Mouse (Mus musculus) cerebellum, postnatal 25 days (tissue): ENCODE measurements at regions not wholly inside any gene's neighbourhood (a gene's known extent, or its start where the extent isn't known, plus 50 kb on each side); places are given as distances from the start of the nearest gene placed in this dataset.
A peak's percentile ranks its signal among the peaks of the same experiment; 100 is the strongest.
"Not testable (repeated sequence)": the region's sequence is repeated elsewhere in the genome, so short reads cannot be mapped to it uniquely, and the experiment has no call there.

Source experiments
- DNase-seq, 2 experiments: peaks; one replicate each; pipeline ENCODE4 v3.0.0; 2021; ENCODE audit warnings: mixed read lengths in 2 of 2

- DNase-seq: no peak
These were observed 1006.6 kb upstream of the Gm8797 start for GRCm38 (mm10) chr3:4744003-4744402.

GRCm38 (mm10) chr3:4744611-4745010 is 1006.0 kb upstream of the Gm8797 start:
- DNase-seq: no peak

GRCm38 (mm10) chr3:4756099-4756498 is 994.5 kb upstream of the Gm8797 start:
- no peak for DNase-seq

GRCm38 (mm10) chr3:4757113-4757512 is 993.5 kb upstream of the Gm8797 start:
- DNase-seq: no peak

- DNase-seq: no peak
These were observed 987.5 kb upstream of the Gm8797 start for GRCm38 (mm10) chr3:4763076-4763475.

- DNase-seq: no peak
These were observed 974.0 kb upstream of the Gm8797 start for GRCm38 (mm10) chr3:4776632-4777031.

- no peak for DNase-seq
These were observed 965.4 kb upstream of the Gm8797 start for GRCm38 (mm10) chr3:4785160-4785559.

- no peak for DNase-seq
These were observed 957.5 kb upstream of the Gm8797 start for GRCm38 (mm10) chr3:4793141-4793540.

GRCm38 (mm10) chr3:4796041-4796908 is 954.3 kb upstream of the Gm8797 start:
- DNase-seq: no peak

GRCm38 (mm10) chr3:4796909-4797566 is 953.6 kb upstream of the Gm8797 start:
- DNase-seq: peak; percentile 49 to 75

GRCm38 (mm10) chr3:4797567-4797940 is 953.1 kb upstream of the Gm8797 start:
- no peak for DNase-seq

GRCm38 (mm10) chr3:4798366-4798765 is 952.2 kb upstream of the Gm8797 start:
- DNase-seq: no peak

GRCm38 (mm10) chr3:4834459-4834858 is 916.1 kb upstream of the Gm8797 start:
- no peak for DNase-seq

- no peak for DNase-seq
These were observed 915.0 kb upstream of the Gm8797 start for GRCm38 (mm10) chr3:4835645-4836044.

GRCm38 (mm10) chr3:4836888-4837287 is 913.7 kb upstream of the Gm8797 start:
- no peak for DNase-seq

- DNase-seq: no peak
These were observed 895.5 kb upstream of the Gm8797 start for GRCm38 (mm10) chr3:4854958-4855566.

- DNase-seq: peak in 1 of 2 experiments; percentile 4
These were observed 894.0 kb upstream of the Gm8797 start for GRCm38 (mm10) chr3:4856571-4856970.

GRCm38 (mm10) chr3:4866226-4866625 is 884.4 kb upstream of the Gm8797 start:
- DNase-seq: no peak

GRCm38 (mm10) chr3:4885916-4886315 is 864.7 kb upstream of the Gm8797 start:
- DNase-seq: no peak

- no peak for DNase-seq
These were observed 857.5 kb upstream of the Gm8797 start for GRCm38 (mm10) chr3:4893108-4893507.

GRCm38 (mm10) chr3:4895811-4896210 is 854.8 kb upstream of the Gm8797 start:
- DNase-seq: no peak

- DNase-seq: not testable (repeated sequence)
These were observed 843.0 kb upstream of the Gm8797 start for GRCm38 (mm10) chr3:4907556-4907955.

- not testable (repeated sequence) for DNase-seq
These were observed 819.9 kb upstream of the Gm8797 start for GRCm38 (mm10) chr3:4930731-4931130.

- DNase-seq: no peak
These were observed 779.1 kb upstream of the Gm8797 start for GRCm38 (mm10) chr3:4971496-4971895.
